Mouse (Mus musculus) right cerebral cortex, postnatal 14 days (tissue): ENCODE measurements at regions not wholly inside any gene's neighbourhood (a gene's known extent, or its start where the extent isn't known, plus 50 kb on each side); places are given as distances from the start of the nearest gene placed in this dataset.
"Not testable (repeated sequence)": the region's sequence is repeated elsewhere in the genome, so short reads cannot be mapped to it uniquely, and the experiment has no call there.

Source experiments
- DNase-seq: peaks from one replicate; pipeline ENCODE4 v3.0.0; 2022

GRCm38 (mm10) chrX:75734628-75735302 is 140.2 kb downstream of the Pls3 start:
- DNase-seq = peak; percentile 61

DNA sequence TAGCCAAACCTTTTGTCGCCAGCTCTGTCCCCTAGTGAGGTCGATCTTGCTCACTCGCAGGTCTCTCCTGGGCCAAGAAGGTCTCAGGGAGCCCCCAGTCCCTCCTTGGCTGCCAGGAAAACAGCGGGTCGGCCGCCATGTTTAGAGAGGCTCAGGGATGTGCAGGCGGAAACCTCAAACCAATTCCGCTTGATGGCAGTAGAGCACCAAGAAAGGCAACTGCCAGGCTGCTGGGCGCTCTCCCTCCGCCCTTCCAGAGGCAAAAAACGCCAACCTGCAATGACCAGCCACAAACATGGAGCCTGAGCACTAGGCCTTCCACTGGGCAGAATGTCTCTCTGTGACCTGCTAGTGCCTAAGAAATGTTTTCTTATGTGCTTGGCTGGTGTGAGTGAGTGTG is 141.3 kb downstream of the Pls3 start:
- DNase-seq = peak; percentile 87

- peak; percentile 58 for DNase-seq
Measured at GRCm38 (mm10) chrX:75729791-75730190, 145.2 kb downstream of the Pls3 start.

DNA sequence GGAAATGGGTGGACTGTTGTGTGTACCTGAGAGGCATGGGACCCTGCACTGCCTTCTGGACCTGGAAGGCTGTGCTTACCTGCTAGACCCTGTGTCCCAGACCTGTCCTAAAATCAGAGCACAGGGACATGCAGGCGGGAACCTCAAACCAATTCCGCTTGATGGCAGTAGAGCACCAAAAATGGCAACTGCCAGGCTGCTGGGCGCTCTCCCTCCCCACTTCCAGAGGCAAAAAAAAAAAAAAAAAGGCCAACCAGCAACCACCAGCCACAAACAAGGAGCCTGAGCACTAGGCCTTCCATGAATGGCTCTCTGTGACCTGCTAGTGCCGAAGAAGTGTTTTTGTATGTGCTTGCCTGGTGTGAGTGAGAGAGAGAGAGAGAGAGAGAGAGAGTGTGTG is 146.5 kb downstream of the Pls3 start:
- DNase-seq = peak; percentile 55

GRCm38 (mm10) chrX:75723542-75723941 is 145.5 kb upstream of the Rab39b start:
- not testable (repeated sequence) for DNase-seq

GRCm38 (mm10) chrX:75699949-75700348 is 121.9 kb upstream of the Rab39b start:
- no peak for DNase-seq

- not testable (repeated sequence) for DNase-seq
Measured at GRCm38 (mm10) chrX:75675271-75675670, 97.2 kb upstream of the Rab39b start.

DNA sequence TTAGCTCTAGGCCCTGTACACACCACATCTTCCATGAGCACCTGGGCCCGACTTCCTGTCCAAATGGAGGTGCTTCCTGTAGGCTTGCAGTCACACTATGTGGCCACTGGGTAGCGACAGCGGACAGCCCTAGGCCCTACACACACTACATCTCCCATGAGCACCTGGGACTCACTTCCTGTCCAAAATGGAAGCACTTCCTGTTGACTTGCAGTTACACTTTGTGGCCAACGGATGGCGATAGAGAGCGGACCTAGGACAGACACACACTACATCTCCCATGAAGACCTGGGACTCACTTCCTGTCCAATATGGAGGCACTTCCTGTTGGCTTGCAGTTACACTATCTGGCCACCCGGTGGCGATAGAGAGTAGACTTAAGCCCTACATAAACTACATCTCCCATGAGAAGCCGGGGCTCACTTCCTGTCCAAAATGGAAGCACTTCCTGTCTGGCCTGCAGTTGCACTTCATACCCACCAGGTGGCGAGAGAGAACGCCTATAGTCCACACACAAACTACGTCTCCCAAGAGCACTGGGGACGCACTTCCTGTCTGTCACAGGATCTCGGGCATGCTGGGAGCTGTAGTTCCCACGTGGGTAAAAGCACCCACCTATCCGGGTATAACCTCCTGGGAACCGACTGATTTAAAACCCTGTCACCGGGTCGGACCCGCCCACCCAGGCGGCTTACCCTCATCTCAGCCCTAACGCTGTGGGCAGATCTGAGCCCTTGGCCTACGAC is 96.1 kb upstream of the Rab39b start:
- peak; percentile 86 for DNase-seq

DNA sequence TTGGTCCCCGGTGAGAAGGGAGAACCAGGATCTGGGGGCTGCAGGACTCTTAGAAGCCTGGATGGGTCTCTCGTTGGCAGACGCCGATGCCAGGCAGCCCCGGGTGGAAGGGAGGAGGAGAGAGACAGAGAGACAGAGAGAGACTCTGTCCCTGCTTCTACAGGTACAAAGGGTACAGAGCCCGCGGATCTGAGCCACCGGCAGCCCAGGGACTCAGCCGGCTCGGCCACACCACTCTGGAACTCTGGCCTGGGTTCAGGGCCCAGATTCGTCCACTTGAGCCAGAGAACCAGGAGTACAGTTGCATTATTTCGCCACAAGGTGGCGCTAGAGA is 95.5 kb upstream of the Rab39b start:
- DNase-seq = no peak

DNA sequence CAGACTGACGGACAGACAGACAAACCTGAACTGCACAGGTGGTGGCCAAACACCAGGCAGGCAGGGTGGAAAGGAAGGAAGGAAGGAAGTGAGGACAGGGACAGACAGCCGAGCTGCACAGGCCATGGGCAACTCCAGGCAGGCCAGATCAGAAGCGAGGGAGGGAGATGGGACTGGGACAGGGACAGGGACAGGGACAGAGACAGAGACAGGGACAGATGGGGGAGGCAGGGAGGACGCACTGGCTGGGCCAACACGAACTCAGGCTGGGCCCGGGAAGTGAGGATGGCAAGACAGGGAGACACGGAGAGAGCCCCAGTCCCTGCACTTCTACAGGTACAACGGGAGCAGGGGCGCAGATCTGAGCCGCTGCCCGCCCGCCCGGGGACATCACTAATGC is 94.9 kb upstream of the Rab39b start:
- peak; percentile 9 for DNase-seq

- no peak for DNase-seq
Measured at GRCm38 (mm10) chrX:75667636-75668035, 89.6 kb upstream of the Rab39b start.

DNA sequence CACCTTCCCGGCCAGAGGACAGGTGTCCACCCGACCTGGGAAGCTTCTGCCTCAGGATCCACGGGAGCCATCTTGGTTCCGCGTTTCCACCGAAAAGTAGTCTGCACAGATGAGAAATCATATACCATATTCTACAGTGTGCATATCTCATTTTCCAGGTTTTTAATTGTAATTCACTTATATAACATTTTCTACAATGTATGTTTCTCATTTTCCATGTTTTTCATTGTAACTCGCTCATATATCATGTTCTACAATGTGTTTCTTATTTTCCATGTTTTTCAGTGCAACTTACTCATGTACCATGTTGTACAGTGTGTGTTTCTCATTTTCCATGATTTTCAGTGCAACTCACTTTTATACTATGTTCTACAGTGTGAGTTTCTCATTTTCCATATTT is 65.4 kb upstream of the Rab39b start:
- DNase-seq = no peak
